Mouse (Mus musculus): ENCODE results near the gene Ppp1r32.

DNA sequence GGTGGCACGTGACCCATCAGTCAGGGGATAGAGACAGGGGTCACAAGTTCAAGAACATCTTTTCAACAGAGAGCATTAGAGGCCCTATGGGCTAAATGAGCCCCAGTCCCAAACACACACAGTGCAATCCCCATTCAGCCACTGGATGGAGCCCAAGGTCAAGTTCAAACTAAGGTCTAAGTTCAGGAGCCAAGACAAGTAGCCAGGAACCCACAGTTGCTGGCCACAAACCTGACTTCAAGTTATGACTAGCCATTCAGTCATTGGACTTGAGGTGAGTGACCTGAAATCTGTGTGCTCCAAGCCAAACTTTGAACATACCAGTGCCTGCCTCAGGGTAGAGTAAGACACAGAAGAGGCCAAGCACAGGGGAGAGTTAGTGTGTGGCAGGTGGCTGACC is 45.2 kb downstream of the Ppp1r32 start:
- TF ChIP-seq CHD2 (IDR thresholded peaks at IDR 0.05; ENCODE audit: low read depth, low read length), result no peak
- no peak for TF ChIP-seq ZC3H11A (IDR thresholded peaks at IDR 0.05; ENCODE audit: borderline replicate concordance, low read depth, low read length)
- TF ChIP-seq HCFC1 (IDR thresholded peaks at IDR 0.05; ENCODE audit: borderline replicate concordance, insufficient read depth, low read length), result no peak

All from ES-E14 (cell line).